Mouse (Mus musculus): ENCODE results near the gene Mrps36. TPM values are rescaled to one million over a fixed set of nuclear protein-coding genes. Genes with fewer than 3 reads are reported as not detected.
"Not testable (repeated sequence)": the region's sequence is repeated elsewhere in the genome, so short reads cannot be mapped to it uniquely, and the experiment has no call there.

The Mrps36 gene
- 10 to 100 TPM; 51.1 to 56.0 TPM for total RNA-seq (2021)
- long read RNA-seq, experiment 1, transcript Mrps36-203 (4 exons, 701 nt) = major isoform, 20 of 27 reads
- long read RNA-seq, experiment 1, partial matches to known transcripts = 1 of 27 reads
- long read RNA-seq, experiment 1, other reads (novel, unspliced or antisense) = 2 of 27 reads
- long read RNA-seq, experiment 2, transcript Mrps36-203 (4 exons, 701 nt) = major isoform, 32 of 49 reads
- long read RNA-seq, experiment 2, partial matches to known transcripts = 0 of 49 reads
- long read RNA-seq, experiment 2, other reads (novel, unspliced or antisense) = 12 of 49 reads

- peak within 1 kb of the TSS; percentile 73 for H3K4me3 ChIP-seq
- TF ChIP-seq CTCF (conservative IDR thresholded peaks at IDR 0.05) = peak; percentile 23; the same call in 1 of the 2 replicates
- H3K27ac ChIP-seq = peak within 1 kb of the TSS; percentile 100
- DNase-seq (ENCODE audit: low spot score in 2 of 2) = peak; percentile 86 to 92
Measured at GRCm38 (mm10) chr13:100744036-100744744, at the start of gene Mrps36. Mrps36 (minus strand) TSS chr13:100744659.

GRCm38 (mm10) chr13:100789083-100789482 is 44.6 kb upstream of the Mrps36 start:
- DNase-seq (ENCODE audit: low spot score in 2 of 2) = no peak
- no peak overlapping the region for H3K4me3 ChIP-seq
- no peak overlapping the region for H3K27ac ChIP-seq
- TF ChIP-seq CTCF (conservative IDR thresholded peaks at IDR 0.05) = no peak

- not testable (repeated sequence) for H3K4me3 ChIP-seq; DNase-seq (ENCODE audit: low spot score in 2 of 2); H3K27ac ChIP-seq
Measured at GRCm38 (mm10) chr13:100788057-100788456, 43.6 kb upstream of the Mrps36 start.

GRCm38 (mm10) chr13:100787316-100788010 is 43.0 kb upstream of the Mrps36 start:
- Histone ChIP-seq H3K27ac (no peak overlapping the region), H3K4me3 (no peak overlapping the region)
- TF ChIP-seq CTCF (conservative IDR thresholded peaks at IDR 0.05) = no peak
- DNase-seq (ENCODE audit: low spot score in 2 of 2) = no peak

- DNase-seq (ENCODE audit: low spot score in 2 of 2) = peak; percentile 88 to 89
- Histone ChIP-seq H3K27ac (0 out of 2 replicates have a peak within 1 kb of the TSS, but pooled peaks have one; percentile 28), H3K4me3 (peak within 1 kb of the TSS; percentile 75)
- TF ChIP-seq CTCF (conservative IDR thresholded peaks at IDR 0.05) = peak; percentile 42
Measured at GRCm38 (mm10) chr13:100786414-100786867, 42.0 kb upstream of the Mrps36 start, which contains the start of gene Ccnb1. Ccnb1 (minus strand) TSS chr13:100786570.

- H3K27ac ChIP-seq = no peak overlapping the region
- DNase-seq (ENCODE audit: low spot score in 2 of 2) = no peak
- no peak for TF ChIP-seq CTCF (conservative IDR thresholded peaks at IDR 0.05)
- H3K4me3 ChIP-seq = peak overlapping the region; percentile 75
Measured at GRCm38 (mm10) chr13:100785806-100786413, 41.5 kb upstream of the Mrps36 start.

- no peak overlapping the region for H3K27ac ChIP-seq
Measured at GRCm38 (mm10) chr13:100777491-100777890, 33.0 kb upstream of the Mrps36 start.

GRCm38 (mm10) chr13:100776710-100777109 is 32.3 kb upstream of the Mrps36 start:
- Histone ChIP-seq H3K4me3 (no peak overlapping the region), H3K27ac (no peak overlapping the region)
- DNase-seq (ENCODE audit: low spot score in 2 of 2) = no peak
- no peak for TF ChIP-seq CTCF (conservative IDR thresholded peaks at IDR 0.05)

More at GRCm38 (mm10) chr13:100777491-100777890, 33.0 kb upstream of the Mrps36 start:
- DNase-seq (ENCODE audit: low spot score in 2 of 2) = no peak
- TF ChIP-seq CTCF (conservative IDR thresholded peaks at IDR 0.05) = no peak
- no peak overlapping the region for H3K4me3 ChIP-seq

GRCm38 (mm10) chr13:100776056-100776419 is 31.6 kb upstream of the Mrps36 start:
- no peak for TF ChIP-seq CTCF (conservative IDR thresholded peaks at IDR 0.05)
- Histone ChIP-seq H3K27ac (peak overlapping the region; percentile 61; the same call in 1 of the 2 replicates), H3K4me3 (peak overlapping the region; percentile 61)
- DNase-seq (ENCODE audit: low spot score in 2 of 2) = no peak

- peak; percentile 79 to 82 for DNase-seq (ENCODE audit: low spot score in 2 of 2)
- Histone ChIP-seq H3K27ac (peak within 1 kb of the TSS; percentile 61; the same call in 1 of the 2 replicates), H3K4me3 (peak within 1 kb of the TSS; percentile 61)
- no peak for TF ChIP-seq CTCF (conservative IDR thresholded peaks at IDR 0.05)
Measured at GRCm38 (mm10) chr13:100775252-100776055, 31.0 kb upstream of the Mrps36 start, which contains the start of gene Cenph. Cenph (minus strand) TSS chr13:100775899.

GRCm38 (mm10) chr13:100774704-100775103 is 30.2 kb upstream of the Mrps36 start:
- no peak overlapping the region for H3K27ac ChIP-seq
- no peak overlapping the region for H3K4me3 ChIP-seq
- DNase-seq (ENCODE audit: low spot score in 2 of 2) = no peak
- TF ChIP-seq CTCF (conservative IDR thresholded peaks at IDR 0.05) = no peak

GRCm38 (mm10) chr13:100755329-100755728 is 10.9 kb upstream of the Mrps36 start:
- no peak overlapping the region for H3K27ac ChIP-seq
- no peak for DNase-seq (ENCODE audit: low spot score in 2 of 2)
- TF ChIP-seq CTCF (conservative IDR thresholded peaks at IDR 0.05) = no peak
- H3K4me3 ChIP-seq = no peak overlapping the region

All from layer of hippocampus, adult 2 months (tissue).